Mouse (Mus musculus) heart, postnatal 36 days (tissue): Measurements from ENCODE around the gene 4933411K16Rik. TPM values are rescaled to one million over a fixed set of nuclear protein-coding genes. Genes with fewer than 3 reads are reported as not detected.

Experiments used
- DNase-seq, 2 experiments: peaks; one replicate each; pipeline ENCODE4 v3.0.0; 2021 to 2022
- intact Hi-C: fragments of 180-260 bp; cut with DNase I; formaldehyde crosslinking; loops from one replicate; pipeline ENCODE4 v1.15.1; 2025
- total RNA-seq, 2 experiments: library from RNA; stranded (reverse); gene quantifications; 2 replicates each; pipeline ENCODE4 v1.2.3; 2021

The 4933411K16Rik gene
- total RNA-seq, 2 experiments from 2014 or later = not detected

- no peak for DNase-seq
- intact Hi-C loops = loop anchor here (2.0 kb wide), 1 partner anchor 35 kb away; no protein-coding TSS in a partner anchor
These were observed 17.8 kb upstream of the 4933411K16Rik start for GRCm38 (mm10) chr19:42034146-42034775.

DNA sequence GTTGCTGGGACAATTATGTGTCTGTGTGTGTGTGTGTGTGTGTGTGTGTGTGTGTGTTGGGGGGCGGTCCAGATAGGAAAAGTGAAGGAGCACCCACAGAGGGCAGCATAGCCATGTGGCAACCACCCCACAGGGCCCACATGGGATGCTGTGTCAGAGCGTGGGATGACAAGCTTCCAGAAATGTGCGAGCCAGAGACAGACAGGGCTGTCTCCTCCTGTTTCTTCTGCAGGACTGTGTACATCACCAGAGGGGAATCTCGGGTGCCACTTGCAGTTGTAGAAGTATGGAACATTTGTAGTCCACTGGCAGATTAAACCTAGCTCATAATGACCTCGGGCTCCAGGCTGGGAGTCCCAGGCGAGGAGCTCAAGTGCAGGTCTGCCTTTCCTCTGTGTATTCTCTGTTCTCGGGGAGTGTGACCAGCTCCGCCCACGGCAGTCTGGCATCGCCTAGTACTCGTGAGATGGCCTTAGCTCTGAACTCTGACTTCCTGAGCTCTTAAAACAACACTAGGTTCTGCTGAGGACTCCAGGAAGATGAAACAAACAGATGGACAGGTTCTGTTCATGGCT is 17.1 kb upstream of the 4933411K16Rik start:
- intact Hi-C loops = loop anchor here (2.0 to 5.0 kb wide), 3 partner anchors 34 to 132 kb away; no protein-coding TSS in a partner anchor

GRCm38 (mm10) chr19:42035456-42036248 is 16.4 kb upstream of the 4933411K16Rik start, which contains the start of gene Ankrd2:
TSS of gene Ankrd2 (plus strand) at chr19:42036000.
- DNase-seq = peak; percentile 81 to 85
- intact Hi-C loops = loop anchor here (2.0 to 5.0 kb wide), 3 partner anchors 33 to 132 kb away; no protein-coding TSS in a partner anchor

More for the DNA sequence above, 17.1 kb upstream of the 4933411K16Rik start:
- DNase-seq = no peak

GRCm38 (mm10) chr19:42036357-42036756 is 15.7 kb upstream of the 4933411K16Rik start:
- intact Hi-C loops = loop anchor here (5.0 kb wide), 2 partner anchors 116 to 131 kb away; no protein-coding TSS in a partner anchor

GRCm38 (mm10) chr19:42037167-42037702 is 14.8 kb upstream of the 4933411K16Rik start:
- intact Hi-C loops = loop anchor here (5.0 kb wide), 2 partner anchors 115 to 130 kb away; no protein-coding TSS in a partner anchor
- no peak for DNase-seq

More at GRCm38 (mm10) chr19:42036357-42036756, 15.7 kb upstream of the 4933411K16Rik start:
- DNase-seq = no peak

DNA sequence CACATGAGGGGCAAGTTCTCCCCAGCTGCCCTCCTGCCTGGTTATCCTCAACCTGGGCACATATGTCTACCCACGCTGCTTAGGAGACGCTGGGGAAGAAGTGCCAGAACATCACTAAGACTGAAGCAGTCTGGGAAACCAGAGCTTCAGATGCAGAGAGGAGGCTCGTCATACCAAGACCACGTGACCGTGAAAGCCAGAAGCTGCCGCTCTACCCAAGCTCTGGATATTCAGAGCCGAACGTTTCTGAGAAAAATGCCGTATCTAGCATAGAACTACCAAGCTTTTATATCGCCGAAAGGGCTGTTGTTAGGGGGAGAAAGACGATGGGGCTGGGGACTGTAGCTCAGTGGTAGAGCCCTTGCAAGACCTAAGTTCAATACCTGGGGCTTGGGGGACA is 13.7 kb upstream of the 4933411K16Rik start:
- DNase-seq = no peak
- intact Hi-C loops = loop anchor here (5.0 kb wide), 2 partner anchors 114 to 129 kb away; no protein-coding TSS in a partner anchor

DNA sequence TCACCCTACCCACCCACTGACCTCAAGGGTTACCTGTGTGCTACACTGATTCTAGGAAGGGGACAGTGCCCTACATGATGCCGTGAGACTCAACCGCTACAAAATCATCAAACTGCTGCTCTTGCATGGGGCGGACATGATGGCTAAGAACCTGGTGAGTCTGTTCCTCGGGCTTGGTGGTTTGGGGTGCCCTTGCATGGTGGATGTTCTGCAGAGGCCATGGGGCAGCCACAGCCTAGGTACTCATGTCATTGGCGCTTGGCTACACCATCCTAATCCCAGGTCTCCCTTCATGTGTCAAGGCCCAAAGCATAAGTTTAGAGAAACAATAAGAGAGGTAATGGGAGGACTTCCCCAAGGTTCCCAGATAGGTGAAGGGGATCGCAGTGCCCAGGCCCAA is 8.1 kb upstream of the 4933411K16Rik start:
- no peak for DNase-seq
- intact Hi-C loops = no loop called here

DNA sequence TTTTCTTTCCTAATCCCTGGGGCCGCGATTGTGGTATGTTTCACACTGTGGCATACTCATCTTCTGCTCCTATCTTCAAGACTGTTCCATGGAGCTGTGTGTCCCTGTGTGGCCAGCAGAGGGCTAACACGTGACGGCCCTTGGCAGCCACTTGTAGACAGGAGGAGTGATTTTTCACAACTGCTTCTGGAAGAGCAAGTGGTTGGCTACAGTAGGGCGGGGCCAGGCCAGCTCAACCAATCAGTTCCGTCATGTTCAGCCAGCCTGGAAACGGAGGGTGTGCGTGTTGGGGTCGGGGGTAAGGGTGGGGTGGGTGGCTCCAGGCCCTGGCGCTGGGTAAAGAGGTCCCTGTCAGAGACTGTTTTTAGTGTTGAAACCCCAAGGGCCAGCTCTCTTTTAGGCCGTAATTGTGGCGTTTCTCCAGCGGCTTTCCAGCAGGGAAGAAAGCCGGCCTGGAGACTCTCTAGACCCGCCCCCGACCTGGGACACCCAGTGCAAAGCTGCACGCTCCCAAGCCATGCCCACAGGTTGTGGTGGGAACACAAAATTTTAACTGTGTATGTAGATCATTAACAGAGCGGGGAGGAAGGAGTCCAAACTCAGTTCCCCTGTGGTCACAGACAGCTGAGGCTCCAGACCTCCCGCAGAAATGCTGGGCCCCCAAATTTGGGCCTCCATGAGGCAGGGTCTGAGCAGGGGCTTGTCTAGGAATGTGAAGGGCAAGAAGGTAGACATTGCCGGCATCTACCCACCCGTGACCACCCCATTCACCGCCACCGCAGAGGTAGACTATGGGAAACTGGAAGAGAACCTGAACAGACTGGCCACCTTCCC is 6.6 kb upstream of the 4933411K16Rik start, which contains the start of gene Hoga1:
TSS of gene Hoga1 (plus strand) at position 342 of the 834 bp plus-strand sequence.
- intact Hi-C loops = no loop called here
- peak; percentile 76 to 78 for DNase-seq

- DNase-seq = no peak
- intact Hi-C loops = no loop called here
These were observed 1.8 kb upstream of the 4933411K16Rik start for GRCm38 (mm10) chr19:42050251-42050650.

- no peak for DNase-seq
- intact Hi-C loops = no loop called here
These were observed 697 bp upstream of the 4933411K16Rik start for GRCm38 (mm10) chr19:42051351-42051750.

- intact Hi-C loops = no loop called here
- DNase-seq = no peak
These were observed 2.2 kb downstream of the 4933411K16Rik start for GRCm38 (mm10) chr19:42054255-42054654.

GRCm38 (mm10) chr19:42055881-42056280 is 3.8 kb downstream of the 4933411K16Rik start:
- DNase-seq = peak; percentile 63 to 65
- intact Hi-C loops = no loop called here

DNA sequence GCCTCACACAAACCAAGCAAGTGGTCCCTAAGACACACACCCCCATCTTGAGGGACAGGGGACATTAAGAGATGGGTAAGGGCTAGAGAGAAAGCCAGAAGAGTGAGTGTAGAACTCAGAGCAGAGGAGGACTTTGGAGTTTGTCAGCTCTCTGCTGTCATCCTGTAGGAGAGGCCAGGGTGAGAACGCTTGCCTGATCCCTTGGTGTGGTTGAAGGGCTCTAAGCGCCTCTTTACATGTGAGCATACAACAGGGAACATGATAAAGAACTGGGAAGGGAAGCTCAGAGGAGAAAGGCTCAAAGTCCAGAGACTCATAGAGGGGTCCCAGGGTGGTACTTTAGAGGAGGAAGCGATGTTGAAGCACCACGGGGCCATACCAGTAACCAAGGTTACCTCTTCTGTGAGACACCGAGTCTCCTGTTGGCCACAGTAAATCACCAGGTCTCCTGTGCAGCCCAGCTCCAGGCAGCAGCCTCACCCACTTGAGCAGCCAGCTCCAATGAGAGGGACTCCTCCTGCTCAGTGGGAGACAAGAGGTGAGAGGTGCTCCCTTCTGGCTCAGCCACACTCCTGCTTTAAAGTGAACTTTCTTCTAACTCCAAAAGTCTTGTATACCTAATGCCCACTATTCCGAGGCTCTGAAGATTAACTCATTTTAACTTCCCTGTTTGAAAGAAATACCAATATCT is 4.8 kb downstream of the 4933411K16Rik start:
- intact Hi-C loops = no loop called here
- no peak for DNase-seq

DNA sequence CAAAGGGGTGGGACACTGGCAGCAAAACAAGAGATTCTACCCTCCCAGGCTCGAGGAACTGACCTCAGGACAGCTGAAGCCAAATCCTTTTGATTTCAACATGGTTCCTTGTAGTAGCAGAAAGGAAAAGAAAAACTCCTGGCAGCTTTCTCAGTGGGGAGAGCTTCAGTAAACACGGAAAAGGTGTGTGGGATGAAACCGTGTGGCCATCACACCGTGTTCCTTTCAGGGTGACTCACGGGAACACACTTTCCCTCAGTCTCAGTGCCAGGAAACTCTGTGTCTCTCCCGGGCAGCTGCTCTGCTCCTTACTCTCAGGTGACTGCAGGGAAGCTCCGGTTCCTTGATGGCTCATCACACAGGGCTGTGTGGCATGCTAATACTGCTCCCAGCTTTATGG is 6.4 kb downstream of the 4933411K16Rik start:
- DNase-seq = no peak
- intact Hi-C loops = no loop called here

DNA sequence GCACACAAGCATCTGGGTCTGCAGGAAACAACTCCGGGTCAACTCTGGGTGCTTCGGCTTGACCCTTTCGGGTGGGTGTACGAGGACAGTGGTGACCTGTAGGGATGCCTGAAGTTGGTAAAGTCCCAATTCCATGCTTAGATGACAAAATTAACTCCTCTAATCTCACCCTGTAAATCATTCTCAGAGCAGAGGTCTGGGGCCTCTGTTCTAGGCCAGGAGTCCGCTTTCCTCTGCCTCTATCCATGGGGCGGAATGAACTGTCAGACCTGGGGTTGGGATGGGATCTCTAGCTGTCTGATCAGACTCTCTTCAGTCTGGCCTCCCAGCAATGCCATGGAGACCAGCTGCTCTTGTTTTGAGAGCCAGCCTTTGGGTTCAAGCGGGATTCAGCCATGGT is 9.4 kb downstream of the 4933411K16Rik start:
- DNase-seq = no peak
- intact Hi-C loops = no loop called here

DNA sequence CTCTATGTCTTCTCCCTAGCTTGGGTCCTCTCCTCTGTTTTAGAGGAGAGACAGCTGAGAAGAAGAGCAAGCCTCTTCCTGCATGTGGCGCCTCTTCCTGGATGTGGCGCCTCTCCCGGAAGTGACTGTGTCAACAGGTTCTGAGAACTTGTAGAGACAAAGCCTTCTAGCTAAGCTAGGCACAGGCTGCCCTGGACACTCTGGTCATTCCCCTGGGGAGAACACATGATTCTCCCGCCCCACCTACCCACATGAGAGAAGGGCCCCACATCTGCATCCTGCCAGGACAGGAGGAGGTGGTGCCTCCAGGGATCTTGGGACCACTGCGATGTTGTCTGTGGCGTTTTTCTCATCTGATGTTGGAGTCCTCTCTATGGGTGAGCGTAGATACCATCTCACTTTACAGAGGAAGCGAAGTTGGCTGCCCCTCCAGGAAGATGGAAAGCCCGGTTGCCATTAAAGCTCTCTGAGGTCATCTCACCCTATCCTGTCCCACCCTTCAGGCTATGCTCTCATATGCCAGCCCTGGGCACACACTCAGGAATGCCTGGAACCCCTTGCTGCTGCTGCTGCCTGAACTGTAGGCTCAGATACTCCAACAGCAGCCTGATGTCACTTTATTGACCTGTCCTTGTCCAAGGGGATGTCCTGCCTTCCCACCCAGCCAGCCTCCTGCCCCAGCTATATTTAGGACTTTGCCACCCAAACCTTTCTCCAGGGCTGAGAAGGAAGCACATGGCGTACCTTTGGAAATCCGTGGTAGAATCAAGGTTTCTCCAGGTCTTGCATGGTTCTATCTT is 16.6 kb downstream of the 4933411K16Rik start:
- intact Hi-C loops = loop anchor here (2.0 kb wide), 1 partner anchor 34 kb away; the partner anchor contains the start of gene Ankrd2
- peak; percentile 18 to 43 for DNase-seq

DNA sequence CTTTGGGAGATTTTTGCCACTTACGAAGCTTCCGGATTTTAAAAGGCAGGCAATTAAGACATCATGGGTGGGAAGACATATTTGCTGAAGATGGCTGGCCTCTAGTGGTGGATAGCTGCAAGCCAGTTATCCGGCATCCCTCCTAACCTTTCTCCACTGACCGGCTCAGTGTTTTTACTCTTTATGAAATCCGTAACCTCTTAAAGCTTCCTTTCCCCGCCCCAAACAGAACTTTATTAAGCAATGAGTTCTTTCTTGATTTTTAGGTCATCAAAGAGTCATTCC is 17.1 kb downstream of the 4933411K16Rik start:
- peak in 1 of 2 experiments; percentile 34 for DNase-seq
- intact Hi-C loops = loop anchor here (2.0 kb wide), 1 partner anchor 34 kb away; the partner anchor contains the start of gene Ankrd2

DNA sequence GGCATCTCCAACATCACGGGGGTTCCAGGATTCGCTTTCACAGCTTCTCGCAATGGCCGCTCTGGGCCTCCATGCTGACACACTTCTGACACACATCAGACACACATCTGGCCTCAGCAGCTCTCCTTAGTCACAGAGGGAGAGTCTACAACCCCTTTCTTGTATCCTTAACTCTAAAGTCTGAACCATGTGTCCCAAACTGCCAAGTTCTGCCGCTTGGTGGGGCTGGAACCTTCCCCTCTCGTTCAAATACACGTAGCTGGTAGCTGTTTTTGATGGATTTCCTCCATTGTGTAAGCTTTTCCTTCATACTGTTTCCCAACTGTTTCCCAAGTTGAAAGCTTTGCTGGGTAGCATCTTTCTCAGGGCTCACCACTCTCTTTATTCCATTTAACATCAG is 19.2 kb downstream of the 4933411K16Rik start:
- intact Hi-C loops = no loop called here
- DNase-seq = no peak
